Mouse (Mus musculus) spleen, adult 2 months (tissue): ENCODE data around the gene Dhtkd1.

ENCODE experiments used
- CTCF ChIP-seq: fragments of 200-500 bp; IDR thresholded peaks from 2 replicates; pipeline ENCODE4 v1.5.1; 2011; ENCODE audit warnings: mild to moderate bottlenecking, inconsistent platforms; ENCODE audit not compliant: insufficient read depth, insufficient read length, insufficient replicate concordance; ENCODE audit errors: extremely low read depth
- POLR2A ChIP-seq: fragments of 200-500 bp; IDR thresholded peaks from 2 replicates; pipeline ENCODE4 v1.6.1; 2011; ENCODE audit warnings: low read depth, low read length, inconsistent platforms

GRCm38 (mm10) chr2:5934936-5935335 is 7.7 kb downstream of the Dhtkd1 start:
- TF ChIP-seq CTCF, result no peak
- TF ChIP-seq POLR2A, result no peak
